7 mouse cellular contexts compared by ENCODE assay signal in the genomic region with DNA sequence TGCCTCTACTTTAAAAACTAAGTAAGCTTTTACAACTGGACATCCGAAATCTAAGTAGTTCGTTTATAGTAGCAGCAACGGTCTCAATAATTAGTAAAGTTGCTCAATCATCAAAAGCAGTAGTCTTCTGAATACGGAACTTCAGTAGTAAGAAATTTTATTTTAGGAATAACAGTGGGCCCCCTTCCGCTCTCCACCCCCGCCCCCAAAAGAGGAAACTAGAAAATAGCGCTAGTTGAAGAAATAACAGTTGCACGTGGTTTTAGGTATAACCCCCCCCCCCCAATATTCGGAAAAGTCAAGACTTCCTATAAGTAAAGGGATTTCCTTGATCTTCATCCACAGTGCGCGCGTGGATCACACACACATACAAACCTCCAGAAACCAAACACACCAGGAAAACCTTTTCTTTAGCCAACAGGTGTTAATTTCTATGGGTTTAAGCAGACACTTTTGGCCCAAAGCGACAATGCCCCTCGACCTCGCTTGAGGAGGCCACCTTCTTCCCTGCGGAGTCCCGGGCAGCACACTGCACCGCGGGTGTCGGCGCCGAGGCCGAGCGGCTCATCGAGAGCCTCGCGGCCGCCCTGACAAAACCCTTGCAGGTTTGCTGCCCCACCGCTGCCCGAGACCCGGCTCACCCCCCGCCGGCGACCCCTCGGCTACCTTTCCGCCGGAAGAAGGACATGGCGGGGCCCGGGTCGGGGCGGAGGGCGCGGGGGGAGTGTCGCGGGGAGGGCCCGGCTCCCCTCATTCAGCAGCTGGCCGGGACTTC. TPM values are rescaled to one million over a fixed set of nuclear protein-coding genes. Genes with fewer than 3 reads are reported as not detected.
A peak's percentile ranks its signal among the peaks of the same experiment; 100 is the strongest.
DNase-seq lines count a peak whose midpoint lies in the region; ATAC-seq and TF ChIP-seq lines count a peak whose summit lies in the region.

No protein-coding gene starts in this region.

- H3K4me1 ChIP-seq in embryonic facial prominence, embryonic 13.5 days: peaks cover 16% of the 10 kb centered on the region
- H3K4me1 ChIP-seq in intestine, postnatal 0 days (replicated peaks; ENCODE audit: control insufficient read depth, insufficient read depth, low read length): no peaks in the 10 kb centered on the region
- peaks cover 10% of the 10 kb centered on the region; the same call in 1 of the 2 replicates for H3K4me1 ChIP-seq in neural tube, embryonic 14.5 days (ENCODE audit: control insufficient read depth, insufficient read depth, low read length)

- H3K4me2 ChIP-seq in embryonic facial prominence, embryonic 13.5 days: peak overlapping the region; percentile 69
- H3K4me2 ChIP-seq in intestine, postnatal 0 days (replicated peaks; ENCODE audit: low read depth): peak overlapping the region; percentile 81
- peak overlapping the region; percentile 64 for H3K4me2 ChIP-seq in neural tube, embryonic 14.5 days (ENCODE audit: low read depth, low read length)

- no peaks in the 10 kb centered on the region for H3K27me3 ChIP-seq in embryonic facial prominence, embryonic 13.5 days
- H3K27me3 ChIP-seq in intestine, postnatal 0 days (replicated peaks; ENCODE audit: control insufficient read depth, insufficient read depth, low read length): no peaks in the 10 kb centered on the region
- H3K27me3 ChIP-seq in neural tube, embryonic 14.5 days (ENCODE audit: control insufficient read depth, insufficient read depth, low read length): no peaks in the 10 kb centered on the region

- H3K9ac ChIP-seq in embryonic facial prominence, embryonic 13.5 days: peak overlapping the region; percentile 94
- H3K9ac ChIP-seq in intestine, postnatal 0 days (ENCODE audit: low read depth, low read length): peak overlapping the region; percentile 95
- H3K9ac ChIP-seq in neural tube, embryonic 14.5 days (replicated peaks; ENCODE audit: low read depth, low read length): peak overlapping the region; percentile 80

- peak overlapping the region; percentile 96 for H3K27ac ChIP-seq in embryonic facial prominence, embryonic 13.5 days
- peak overlapping the region; percentile 95 for H3K27ac ChIP-seq in intestine, postnatal 0 days (ENCODE audit: low read depth, low read length)
- peak overlapping the region; percentile 94 for H3K27ac ChIP-seq in neural tube, embryonic 14.5 days (ENCODE audit: low read depth, low read length)

- H3K4me3 ChIP-seq in embryonic facial prominence, embryonic 13.5 days: peak overlapping the region; percentile 76
- peak overlapping the region; percentile 99 for H3K4me3 ChIP-seq in intestine, postnatal 0 days (ENCODE audit: low read depth, low read length)
- peak overlapping the region; percentile 98 for H3K4me3 ChIP-seq in neural tube, embryonic 14.5 days (ENCODE audit: low read depth, low read length)

- TF ChIP-seq CTCF in intestine, postnatal 0 days (IDR thresholded peaks at IDR 0.05; ENCODE audit: low read depth): no peak

- DNase-seq in right cerebral cortex, postnatal 36 days (ENCODE audit: low spot score in 2 of 2): peak; percentile 19 to 20
- no peak for DNase-seq in right cerebral cortex, postnatal 4 days
- DNase-seq in gastrocnemius, adult 8-10 months (ENCODE audit: low spot score in 2 of 2): no peak
- DNase-seq in layer of hippocampus, adult 11-12 months (ENCODE audit: low spot score): no peak

- WGBS in embryonic facial prominence, embryonic 13.5 days: 1% methylated on average over 47 of the region's 47 CpGs
- under 1% methylated on average over 47 of the region's 47 CpGs for WGBS in intestine, postnatal 0 days
- WGBS in neural tube, embryonic 14.5 days: 3% methylated on average over 47 of the region's 47 CpGs

- H3K36me3 ChIP-seq in embryonic facial prominence, embryonic 13.5 days: 0 out of 2 replicates have a peak, but pooled peaks cover 3% of the 10 kb centered on the region
- H3K36me3 ChIP-seq in intestine, postnatal 0 days (ENCODE audit: control insufficient read depth, insufficient read depth): no peaks in the 10 kb centered on the region
- no peaks in the 10 kb centered on the region for H3K36me3 ChIP-seq in neural tube, embryonic 14.5 days (ENCODE audit: control insufficient read depth, insufficient read depth, low read length)

- H3K9me3 ChIP-seq in embryonic facial prominence, embryonic 13.5 days: no peaks in the 10 kb centered on the region
- H3K9me3 ChIP-seq in intestine, postnatal 0 days (ENCODE audit: control insufficient read depth): no peaks in the 10 kb centered on the region
- no peaks in the 10 kb centered on the region for H3K9me3 ChIP-seq in neural tube, embryonic 14.5 days (ENCODE audit: control insufficient read depth, low read length)

- ATAC-seq in embryonic facial prominence, embryonic 13.5 days (ENCODE audit: insufficient number of reproducible peaks, insufficient read depth, low FRiP score, low TSS enrichment, low read depth): no peak; the same call in none of the 2 replicates
- peak; percentile 48; the same call in 1 of the 2 replicates for ATAC-seq in intestine, postnatal 0 days
- peak; percentile 81 for ATAC-seq in neural tube, embryonic 14.5 days (ENCODE audit: low read depth)

RNA-seq across cellular contexts. Expression of a gene that starts 0.5 kb away (rescaled TPM):
- polyA plus RNA-seq in embryonic facial prominence, embryonic 13.5 days (2015; fragmentation: Nextera tagmentation; extraction: Ambion mirVana): 19.3 and 19.4 TPM in 2 replicates
- polyA plus RNA-seq in intestine, postnatal 0 days (2015; fragmentation: Nextera tagmentation; extraction: Ambion mirVana): 6.8 and 8.5 TPM in 2 replicates
- polyA plus RNA-seq in neural tube, embryonic 14.5 days (2014; fragmentation: Nextera tagmentation; extraction: Ambion mirVana): 13.7 and 16.9 TPM in 2 replicates
- 10 to 100 TPM in 1 of 4 experiments, 1 to 10 TPM in 3; 8.1 to 12.1 (median 9.4) TPM for total RNA-seq in gastrocnemius, adult 8-10 months (2022)

RNA-seq across cellular contexts. Expression of a gene that starts 27.1 kb away (rescaled TPM):
- polyA plus RNA-seq in embryonic facial prominence, embryonic 13.5 days (2015; fragmentation: Nextera tagmentation; extraction: Ambion mirVana): 14.1 and 14.5 TPM in 2 replicates
- 10.3 and 11.1 TPM in 2 replicates for polyA plus RNA-seq in intestine, postnatal 0 days (2015; fragmentation: Nextera tagmentation; extraction: Ambion mirVana)
- 10.0 and 15.0 TPM in 2 replicates for polyA plus RNA-seq in neural tube, embryonic 14.5 days (2014; fragmentation: Nextera tagmentation; extraction: Ambion mirVana)
- 1 to 10 TPM; 1.5 to 2.7 (median 1.7) TPM for total RNA-seq in gastrocnemius, adult 8-10 months (2022)

Comparison
In these comparisons a context has a peak if more than half of its experiments do, and no peak if none do; other contexts are left out.
1. DNase-seq: peak in right cerebral cortex, postnatal 36 days (2 of 2); none in right cerebral cortex, postnatal 4 days (single experiment), gastrocnemius, adult 8-10 months (0 of 2) and layer of hippocampus, adult 11-12 months (single experiment).
2. Peak in every context shown above with its lines, with median percentiles within 50 percentile points of each other: H3K27ac ChIP-seq, H3K4me2 ChIP-seq, H3K4me3 ChIP-seq and H3K9ac ChIP-seq.